Mouse (Mus musculus) left cerebral cortex, adult 8-10 months (tissue): ENCODE measurements around the gene Ccdc106. TPM values are rescaled to one million over a fixed set of nuclear protein-coding genes. Genes with fewer than 3 reads are reported as not detected.
"Not testable (repeated sequence)": the region's sequence is repeated elsewhere in the genome, so short reads cannot be mapped to it uniquely, and the experiment has no call there.

Experiments
- DNase-seq, 2 experiments: peaks; one replicate each; pipeline ENCODE4 v3.0.0; 2022; ENCODE audit warnings: low spot score in 2 of 2
- total RNA-seq, 4 experiments: library from RNA; stranded (reverse); gene quantifications; 2 replicates each; pipeline ENCODE4 v1.2.4; 2022

Gene Ccdc106
- total RNA-seq, 4 experiments from 2014 or later, result 55.7 to 63.0 (median 59.8) TPM

GRCm38 (mm10) chr7:5015118-5016001 is 5.0 kb upstream of the Ccdc106 start, which contains the start of gene Gm44973:
Gm44973 (plus strand) TSS chr7:5015496.
- DNase-seq, result peak; percentile 82 to 93

GRCm38 (mm10) chr7:5016057-5016456 is 4.3 kb upstream of the Ccdc106 start:
- DNase-seq, result no peak

GRCm38 (mm10) chr7:5016920-5017319 is 3.4 kb upstream of the Ccdc106 start:
- DNase-seq, result no peak

- peak in 1 of 2 experiments; percentile 34 for DNase-seq
These were observed 3.0 kb upstream of the Ccdc106 start for GRCm38 (mm10) chr7:5017352-5017751.

DNA sequence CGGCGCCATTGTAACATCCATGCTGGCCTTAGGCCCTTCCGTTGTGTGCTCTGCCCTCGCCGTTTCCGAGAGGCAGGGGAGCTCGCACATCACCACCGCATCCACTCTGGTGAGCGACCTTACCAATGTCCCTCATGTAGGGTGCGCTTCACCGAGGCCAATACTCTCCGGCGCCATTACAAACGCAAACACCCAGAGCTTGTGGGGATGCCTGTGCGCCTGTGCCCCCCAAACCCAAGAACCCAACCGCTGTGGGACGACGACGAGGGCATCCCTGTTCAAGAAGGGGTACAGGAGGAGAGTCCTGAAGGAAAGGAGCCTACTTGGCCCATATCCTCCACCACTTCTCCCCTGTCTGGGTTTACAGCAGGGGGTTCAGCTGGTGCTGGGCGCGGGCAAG is 2.4 kb upstream of the Ccdc106 start:
- no peak for DNase-seq

GRCm38 (mm10) chr7:5019576-5019975 is 777 bp upstream of the Ccdc106 start:
- DNase-seq, result not testable (repeated sequence)

DNA sequence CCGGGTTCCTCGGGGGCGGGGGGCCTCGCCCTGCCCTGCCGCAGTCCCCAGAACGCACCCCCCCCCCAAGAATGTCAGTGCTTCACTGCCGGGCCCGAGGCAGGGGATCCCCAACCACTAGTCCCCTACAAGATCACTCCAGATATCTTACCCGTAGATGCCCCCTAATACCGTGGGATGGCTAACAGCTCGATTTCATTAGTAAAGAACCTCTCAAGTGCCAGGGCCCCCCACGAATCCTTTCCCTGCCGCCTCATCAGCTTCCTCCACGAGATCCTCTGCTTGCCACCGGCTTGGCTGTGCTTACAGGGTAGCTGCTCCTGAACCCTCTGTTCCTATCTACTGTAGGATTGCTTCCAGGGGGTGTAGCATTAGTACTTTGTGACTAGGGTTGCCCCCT is 332 bp downstream of the Ccdc106 start:
- DNase-seq, result no peak

GRCm38 (mm10) chr7:5021197-5021596 is 844 bp downstream of the Ccdc106 start:
- DNase-seq, result no peak

DNA sequence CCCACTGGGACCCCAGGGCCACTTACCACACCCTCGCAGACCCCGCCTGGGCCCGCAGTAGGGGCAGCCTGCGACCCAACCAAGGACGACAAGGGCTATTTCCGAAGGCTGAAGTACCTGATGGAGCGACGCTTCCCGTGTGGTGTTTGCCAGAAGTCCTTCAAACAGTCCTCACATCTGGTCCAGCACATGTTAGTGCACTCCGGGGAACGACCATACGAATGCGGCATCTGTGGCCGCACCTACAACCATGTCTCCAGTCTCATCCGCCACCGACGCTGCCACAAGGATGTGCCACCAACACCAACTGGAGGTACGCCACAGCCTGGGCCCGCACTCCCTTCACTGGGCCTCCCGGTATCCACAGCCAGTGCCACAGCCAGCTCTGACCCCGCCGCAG is 9.2 kb downstream of the Ccdc106 start:
- no peak for DNase-seq

DNA sequence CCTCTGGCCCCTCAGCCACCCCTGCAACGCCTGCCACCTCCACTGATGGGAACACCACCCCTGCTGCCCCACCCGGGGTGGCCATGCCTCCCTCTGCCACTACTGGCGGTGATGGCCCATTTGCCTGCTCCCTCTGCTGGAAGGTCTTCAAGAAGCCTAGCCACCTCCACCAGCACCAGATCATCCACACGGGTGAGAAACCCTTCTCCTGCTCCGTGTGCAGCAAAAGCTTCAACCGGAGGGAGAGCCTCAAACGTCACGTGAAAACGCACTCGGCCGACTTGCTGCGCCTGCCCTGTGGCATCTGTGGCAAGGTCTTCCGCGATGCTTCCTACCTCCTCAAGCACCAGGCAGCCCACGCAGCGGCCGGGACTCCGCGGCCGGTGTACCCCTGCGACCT is 9.6 kb downstream of the Ccdc106 start:
- DNase-seq, result no peak

DNA sequence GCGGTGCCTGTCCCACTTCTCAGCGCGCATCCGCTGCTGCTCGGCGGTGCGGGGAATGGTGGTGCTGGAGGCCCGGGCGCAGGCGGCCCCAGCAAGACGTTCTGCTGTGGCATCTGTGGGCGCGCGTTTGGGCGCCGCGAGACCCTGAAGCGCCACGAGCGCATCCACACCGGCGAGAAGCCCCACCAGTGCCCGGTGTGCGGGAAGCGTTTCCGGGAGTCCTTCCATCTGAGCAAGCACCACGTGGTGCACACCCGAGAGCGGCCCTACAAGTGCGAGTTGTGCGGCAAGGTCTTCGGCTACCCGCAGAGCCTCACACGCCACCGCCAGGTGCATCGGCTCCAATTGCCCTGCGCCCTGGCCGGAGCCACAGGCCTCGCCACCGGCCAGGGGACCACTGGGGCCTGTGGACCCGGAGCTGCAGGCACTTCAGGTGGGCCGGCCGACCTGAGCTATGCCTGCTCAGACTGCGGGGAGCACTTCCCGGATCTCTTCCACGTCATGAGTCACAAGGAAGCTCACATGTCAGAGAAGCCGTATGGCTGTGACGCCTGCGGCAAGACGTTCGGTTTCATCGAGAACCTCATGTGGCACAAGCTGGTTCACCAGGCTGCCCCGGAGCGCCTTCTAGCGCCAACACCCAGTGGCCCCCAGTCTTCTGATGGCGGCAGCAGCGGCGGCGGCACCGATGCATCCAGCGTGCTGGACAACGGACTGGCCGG is 10.4 kb downstream of the Ccdc106 start:
- DNase-seq, result no peak

GRCm38 (mm10) chr7:5031496-5031895 is 11.1 kb downstream of the Ccdc106 start:
- no peak for DNase-seq

DNA sequence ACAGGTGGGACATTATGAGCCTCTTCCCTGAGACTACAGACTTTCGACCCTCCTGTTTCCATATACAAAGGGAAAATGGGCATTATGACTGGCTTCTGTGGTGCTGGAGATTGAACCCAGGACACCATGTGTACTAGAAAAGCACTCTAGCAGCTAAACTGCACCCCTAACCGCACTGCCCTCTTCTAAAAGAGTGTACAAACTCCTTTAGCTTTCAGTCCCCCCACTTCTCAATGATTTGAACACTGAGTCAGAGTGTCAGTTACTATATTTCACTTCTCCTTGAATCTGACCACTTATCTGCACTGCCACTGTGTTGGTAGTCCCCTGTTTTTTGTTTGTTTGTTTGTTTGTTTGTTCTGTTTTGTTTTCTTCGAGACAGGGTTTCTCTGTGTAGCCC is 13.5 kb downstream of the Ccdc106 start, which contains the start of gene 4632433K11Rik:
Gene 4632433K11Rik (plus strand): TSS at position 301 of the 400 bp plus-strand sequence.
- DNase-seq, result no peak

DNA sequence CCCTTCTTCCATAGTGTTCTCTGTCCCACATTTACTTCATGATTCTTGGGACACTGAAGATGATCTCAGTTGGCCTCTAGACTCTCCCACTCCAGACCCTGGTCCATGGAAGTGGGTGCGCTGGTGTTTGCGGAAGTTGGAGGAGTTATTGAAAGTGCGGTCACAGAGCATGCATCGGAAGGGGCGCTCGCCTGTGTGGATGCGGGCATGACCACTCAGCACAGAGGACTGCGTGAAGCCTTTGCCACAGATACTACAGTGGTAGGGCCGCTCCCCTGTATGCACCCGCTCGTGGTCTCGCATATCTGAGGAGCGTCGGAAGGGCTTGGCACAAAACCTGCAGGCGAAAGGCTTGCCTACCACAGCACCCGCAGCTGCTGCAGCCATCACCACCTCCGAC is 15.3 kb downstream of the Ccdc106 start:
- no peak for DNase-seq

GRCm38 (mm10) chr7:5036136-5036535 is 15.8 kb downstream of the Ccdc106 start:
- DNase-seq, result no peak

- no peak for DNase-seq
These were observed 16.7 kb downstream of the Ccdc106 start for GRCm38 (mm10) chr7:5037026-5037425.

DNA sequence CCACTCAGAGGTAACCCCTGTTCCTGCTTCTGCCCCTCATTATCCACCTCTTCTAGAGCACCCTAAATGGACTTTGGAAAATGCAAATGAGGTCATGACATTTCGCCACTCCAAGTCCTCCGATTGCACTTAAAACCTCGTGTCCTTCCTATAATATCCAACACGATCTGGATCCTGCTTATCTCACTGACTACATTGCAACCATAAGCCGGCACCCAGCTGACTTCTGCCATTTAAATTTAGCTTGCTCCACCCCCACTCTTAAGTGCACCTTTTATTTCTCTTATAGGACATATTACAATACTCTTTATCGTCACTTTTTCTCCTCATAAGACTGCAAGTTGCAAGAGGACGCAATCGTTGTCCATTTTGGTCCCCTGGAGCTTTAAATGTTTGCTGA is 17.1 kb downstream of the Ccdc106 start:
- no peak for DNase-seq

GRCm38 (mm10) chr7:5038109-5038732 is 17.9 kb downstream of the Ccdc106 start, which contains the start of gene Zfp784:
Zfp784 (minus strand) TSS chr7:5038446.
- DNase-seq, result peak; percentile 88 to 95

DNA sequence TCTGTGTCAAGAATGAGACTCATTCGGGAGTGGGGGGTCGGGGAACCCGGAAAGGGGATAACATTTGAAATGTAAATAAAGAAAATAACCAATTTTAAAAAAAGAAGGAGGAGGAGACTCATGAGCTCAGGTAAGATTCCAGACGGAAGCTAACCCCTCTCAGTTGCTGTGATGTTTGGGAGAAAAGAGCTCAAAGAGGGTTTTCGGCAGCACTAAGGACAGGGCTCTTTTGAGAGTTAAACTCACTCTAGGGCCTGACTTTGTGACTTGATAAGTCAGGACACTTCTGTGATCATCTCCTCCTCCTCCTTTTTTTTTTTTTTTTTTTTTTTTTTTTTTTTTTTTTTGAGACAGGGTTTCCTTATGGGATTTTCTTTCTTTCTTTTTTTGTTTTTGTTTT is 18.6 kb downstream of the Ccdc106 start:
- no peak for DNase-seq

- no peak for DNase-seq
These were observed 24.6 kb downstream of the Ccdc106 start for GRCm38 (mm10) chr7:5044981-5045380.

DNA sequence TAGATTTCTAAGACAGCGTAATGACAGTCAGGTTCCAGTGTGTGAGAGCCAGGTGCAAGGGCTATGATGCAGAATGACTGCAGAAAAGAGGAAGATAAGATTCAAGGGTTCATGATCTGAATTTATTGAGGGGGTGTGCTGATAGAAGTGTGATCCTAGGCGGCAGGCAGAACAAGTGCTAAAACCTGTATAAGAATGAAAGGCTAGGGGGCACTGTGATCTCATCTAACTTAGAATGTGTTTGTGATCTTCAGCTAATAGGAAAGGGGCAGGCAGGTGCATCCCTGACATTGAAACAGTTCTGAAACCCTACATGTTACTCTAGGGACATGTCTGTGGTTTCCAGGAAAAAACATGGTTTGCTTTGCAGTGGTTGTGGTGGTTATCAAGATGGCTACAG is 25.8 kb downstream of the Ccdc106 start:
- no peak for DNase-seq

- no peak for DNase-seq
These were observed 27.0 kb downstream of the Ccdc106 start for GRCm38 (mm10) chr7:5047313-5047712.
